8 mouse cellular contexts compared by ENCODE assay signal in the genomic region with DNA sequence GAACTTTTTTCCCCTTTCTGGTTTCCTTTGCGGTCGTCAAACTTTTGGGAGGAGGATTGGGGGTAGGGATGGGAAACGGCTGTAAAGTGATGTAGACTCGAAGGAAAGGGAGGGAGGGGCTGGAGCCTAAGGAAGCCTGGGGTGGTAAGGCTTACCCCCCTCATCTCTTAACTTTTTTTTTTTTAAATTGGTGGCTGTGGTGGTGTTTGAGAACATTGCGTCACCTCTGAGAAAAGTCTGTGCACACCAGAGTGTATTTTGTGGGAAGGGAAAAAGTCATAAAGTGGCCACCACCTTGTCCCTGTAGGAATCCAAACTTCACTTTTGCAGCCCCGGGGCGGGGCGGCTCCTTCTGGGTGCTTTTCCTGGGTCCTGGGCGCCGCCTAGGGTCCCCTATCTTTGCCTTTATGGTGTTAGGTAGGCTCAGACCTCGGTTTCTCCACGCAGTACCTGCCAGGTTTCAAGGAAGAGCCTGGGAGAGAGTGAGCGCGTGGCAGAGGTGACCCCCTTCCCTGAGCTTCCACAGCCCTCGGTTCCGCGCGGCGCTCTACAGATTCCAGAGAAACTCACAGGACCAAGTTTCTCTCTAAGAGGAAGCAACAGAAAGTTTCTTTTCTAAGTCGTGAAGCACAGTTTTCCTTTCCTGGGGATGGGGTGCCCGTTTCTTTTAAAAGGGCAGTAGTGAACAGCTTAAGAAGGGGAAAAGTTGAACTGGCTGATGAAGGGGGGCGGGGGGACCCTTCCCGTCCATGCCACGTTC. TPM values are rescaled to one million over a fixed set of nuclear protein-coding genes. Genes with fewer than 3 reads are reported as not detected.
A peak's percentile ranks its signal among the peaks of the same experiment; 100 is the strongest.
DNase-seq lines count a peak whose midpoint lies in the region; ATAC-seq lines count a peak whose summit lies in the region.

No protein-coding gene starts in this region.

- H3K27ac ChIP-seq in brown adipose tissue, adult 24 weeks (replicated peaks; ENCODE audit: low read depth, low read length) = no peak overlapping the region
- H3K27ac ChIP-seq in heart, embryonic 12.5 days (ENCODE audit: poor library complexity, severe bottlenecking) = peak overlapping the region; percentile 98
- no peak overlapping the region; the same call in 1 of the 2 replicates for H3K27ac ChIP-seq in midbrain, embryonic 11.5 days (ENCODE audit: low read depth, low read length)

- H3K27me3 ChIP-seq in heart, embryonic 12.5 days (replicated peaks) = no peaks in the 10 kb centered on the region
- no peaks in the 10 kb centered on the region; the same call in 1 of the 2 replicates for H3K27me3 ChIP-seq in midbrain, embryonic 11.5 days (ENCODE audit: control insufficient read depth, insufficient read depth, low read length)

- H3K4me3 ChIP-seq in brown adipose tissue, adult 24 weeks (ENCODE audit: insufficient read depth, low read depth, low read length) = peak overlapping the region; percentile 58
- peak overlapping the region; percentile 92 for H3K4me3 ChIP-seq in heart, embryonic 12.5 days
- H3K4me3 ChIP-seq in midbrain, embryonic 11.5 days (ENCODE audit: low read depth, low read length) = peak overlapping the region; percentile 76

- peak; percentile 19; the same call in 1 of the 2 replicates for ATAC-seq in heart, embryonic 12.5 days (ENCODE audit: insufficient number of reproducible peaks, low FRiP score)
- no peak; the same call in 1 of the 2 replicates for ATAC-seq in midbrain, embryonic 11.5 days (ENCODE audit: low FRiP score)

- H3K36me3 ChIP-seq in heart, embryonic 12.5 days = peaks cover 15% of the 10 kb centered on the region
- H3K36me3 ChIP-seq in midbrain, embryonic 11.5 days (ENCODE audit: control insufficient read depth, insufficient read depth, low read length) = no peaks in the 10 kb centered on the region

- peak overlapping the region; percentile 97 for H3K4me2 ChIP-seq in heart, embryonic 12.5 days
- peak overlapping the region; percentile 68 for H3K4me2 ChIP-seq in midbrain, embryonic 11.5 days

- H3K9me3 ChIP-seq in heart, embryonic 12.5 days (replicated peaks) = no peaks in the 10 kb centered on the region
- H3K9me3 ChIP-seq in midbrain, embryonic 11.5 days (ENCODE audit: control insufficient read depth, low read length) = no peaks in the 10 kb centered on the region

- peak overlapping the region; percentile 93 for H3K9ac ChIP-seq in heart, embryonic 12.5 days
- peak overlapping the region; percentile 91 for H3K9ac ChIP-seq in midbrain, embryonic 11.5 days (ENCODE audit: low read length)

- WGBS in heart, embryonic 12.5 days = 0% methylated on average over 24 of the region's 24 CpGs
- WGBS in midbrain, embryonic 11.5 days = 0% methylated on average over 24 of the region's 24 CpGs

- peak; percentile 3 to 6 for DNase-seq in cerebellum, postnatal 14 days
- DNase-seq in cerebellum, adult 11-12 months = no peak
- DNase-seq in kidney, postnatal 4 days = peak; percentile 52 to 61
- peak; percentile 97 for DNase-seq in midbrain, embryonic 11.5 days (ENCODE audit: low spot score, missing footprints)
- no peak for DNase-seq in right cerebral cortex, postnatal 14 days
- DNase-seq in left cerebral cortex, adult 8-10 months (ENCODE audit: low spot score in 2 of 2) = no peak

- H3K4me1 ChIP-seq in brown adipose tissue, adult 24 weeks (ENCODE audit: control insufficient read depth, insufficient read depth, insufficient read length, low read length) = no peaks in the 10 kb centered on the region; the same call in 1 of the 2 replicates
- peaks cover 14% of the 10 kb centered on the region; the same call in 1 of the 2 replicates for H3K4me1 ChIP-seq in heart, embryonic 12.5 days (replicated peaks)
- peaks cover 7% of the 10 kb centered on the region; the same call in 1 of the 2 replicates for H3K4me1 ChIP-seq in midbrain, embryonic 11.5 days (ENCODE audit: control insufficient read depth, insufficient read depth, low read length)

RNA-seq across cellular contexts. Expression of a gene that starts 0.6 kb away (rescaled TPM):
- polyA plus RNA-seq in brown adipose tissue, adult 24 weeks (2012; ENCODE audit: insufficient read depth, insufficient read length, missing spikeins) = 22.2 and 33.3 TPM in 2 replicates
- polyA plus RNA-seq in heart, embryonic 12.5 days (2016; fragmentation: Nextera tagmentation; extraction: Ambion mirVana) = 415 and 447 TPM in 2 replicates
- polyA plus RNA-seq in midbrain, embryonic 11.5 days (2014; fragmentation: Nextera tagmentation; extraction: Ambion mirVana) = 62.0 and 64.7 TPM in 2 replicates
- total RNA-seq in left cerebral cortex, adult 8-10 months (2022) = 10 to 100 TPM; 40.4 to 47.7 (median 47.3) TPM

Comparison
In these comparisons a context has a peak if more than half of its experiments do, and no peak if none do; other contexts are left out.
1. DNase-seq: peak in cerebellum, postnatal 14 days (2 of 2), kidney, postnatal 4 days (2 of 2) and midbrain, embryonic 11.5 days (single experiment); none in cerebellum, adult 11-12 months (single experiment), right cerebral cortex, postnatal 14 days (single experiment) and left cerebral cortex, adult 8-10 months (0 of 2).
2. Peak in every context shown above with its lines, with median percentiles within 50 percentile points of each other: H3K4me3 ChIP-seq.